Mouse (Mus musculus) midbrain, embryonic 14.5 days (tissue): ENCODE results near the gene Atp11b. TPM values are rescaled to one million over a fixed set of nuclear protein-coding genes. Genes with fewer than 3 reads are reported as not detected.

Experiments used
- ATAC-seq: fragments of 200-750 bp; cut with Nextera tagmentation; 2 replicates; pipeline ENCODE4 v1.8.0; 2017; ENCODE audit warnings: moderate number of reproducible peaks, moderate library complexity; ENCODE audit not compliant: low FRiP score, low TSS enrichment
- DNase-seq: peaks from one replicate; pipeline ENCODE4 v3.0.0-alpha.2; 2015
- H3K27ac ChIP-seq: fragments of 300-500 bp; sonication (generic); replicated peaks from 2 replicates; pipeline ENCODE4 v1.5.1; 2014; ENCODE audit warnings: mild to moderate bottlenecking, low read depth, low read length, moderate library complexity
- H3K27me3 ChIP-seq: fragments of 300-500 bp; sonication (generic); 2 replicates; pipeline ENCODE4 v1.6.1; 2014; ENCODE audit warnings: low read length, control low read depth, mixed read lengths; ENCODE audit not compliant: control insufficient read depth, insufficient read depth
- H3K36me3 ChIP-seq: fragments of 300-500 bp; sonication (generic); 2 replicates; pipeline ENCODE4 v1.6.1; 2014; ENCODE audit warnings: low read length, control low read depth; ENCODE audit not compliant: control insufficient read depth, insufficient read depth
- H3K4me1 ChIP-seq: fragments of 300-500 bp; sonication (generic); 2 replicates; pipeline ENCODE4 v1.6.1; 2014; ENCODE audit warnings: mild to moderate bottlenecking, antibody characterized with exemption, low read length, control low read depth; ENCODE audit not compliant: control insufficient read depth, insufficient read depth
- H3K4me2 ChIP-seq: fragments of 300-500 bp; sonication (generic); 2 replicates; pipeline ENCODE4 v1.6.1; 2014; ENCODE audit warnings: mild to moderate bottlenecking, low read length, moderate library complexity
- H3K4me3 ChIP-seq: fragments of 300-500 bp; sonication (generic); replicated peaks from 2 replicates; pipeline ENCODE4 v1.5.1; 2014; ENCODE audit warnings: low read depth, low read length
- H3K9ac ChIP-seq: fragments of 300-500 bp; sonication (generic); replicated peaks from 2 replicates; pipeline ENCODE4 v1.6.1; 2014; ENCODE audit warnings: mild to moderate bottlenecking, low read length, moderate library complexity
- H3K9me3 ChIP-seq: fragments of 300-500 bp; sonication (generic); 2 replicates; pipeline ENCODE4 v1.6.1; 2016; ENCODE audit warnings: low read length, control low read depth, mixed read lengths; ENCODE audit not compliant: control insufficient read depth
- WGBS: fragments of 180-500 bp; shearing (Covaris S2); extraction: QIAGEN DNeasy Blood & Tissue Kit; methylation state at CpG from one replicate; pipeline ENCODE4 v1.1.7; 2014; 5-methylcytosine and 5-hydroxymethylcytosine counted together
- polyA plus RNA-seq: library from polyadenylated mRNA; unstranded; fragments of >200 nt; fragmentation: Nextera tagmentation; extraction: Ambion mirVana; gene quantifications from 2 replicates; pipeline ENCODE4 v1.2.1, GENCODE M21; 2014

The Atp11b gene
- polyA plus RNA-seq, 1 experiment from 2014 or later, result 42.9 TPM

GRCm38 (mm10) chr3:35751724-35752123 is 2.2 kb upstream of the Atp11b start:
- Histone ChIP-seq H3K9ac (no peak overlapping the region), H3K27me3 (no peaks in the 10 kb centered on the region), H3K4me2 (no peak overlapping the region), H3K27ac (no peak overlapping the region), H3K36me3 (no peaks in the 10 kb centered on the region), H3K4me1 (peaks cover 9% of the 10 kb centered on the region), H3K9me3 (no peaks in the 10 kb centered on the region), H3K4me3 (no peak overlapping the region)
- DNase-seq, result no peak
- 75% methylated on average over 2 of the region's 2 CpGs for WGBS
- ATAC-seq, result no peak

- no peaks in the 10 kb centered on the region for H3K4me1 ChIP-seq
- ATAC-seq (no peak), DNase-seq (no peak)
- H3K4me2 ChIP-seq, result no peak overlapping the region
- H3K9me3 ChIP-seq, result no peaks in the 10 kb centered on the region
- WGBS, result 81% methylated on average over 4 of the region's 4 CpGs
- H3K9ac ChIP-seq, result no peak overlapping the region
- no peak overlapping the region for H3K4me3 ChIP-seq
- no peaks in the 10 kb centered on the region for H3K36me3 ChIP-seq
- no peak overlapping the region for H3K27ac ChIP-seq
- no peaks in the 10 kb centered on the region for H3K27me3 ChIP-seq
Observed at GRCm38 (mm10) chr3:35762735-35763134, 8.8 kb downstream of the Atp11b start.

- Histone ChIP-seq H3K27ac (no peak overlapping the region), H3K9ac (no peak overlapping the region), H3K36me3 (no peaks in the 10 kb centered on the region), H3K9me3 (no peaks in the 10 kb centered on the region), H3K4me2 (no peak overlapping the region), H3K4me3 (no peak overlapping the region), H3K27me3 (no peaks in the 10 kb centered on the region), H3K4me1 (no peaks in the 10 kb centered on the region)
- no peak for DNase-seq
- WGBS, result 86% methylated on average over 7 of the region's 7 CpGs
- no peak for ATAC-seq
Observed at GRCm38 (mm10) chr3:35764637-35765617, 11.0 kb downstream of the Atp11b start.

GRCm38 (mm10) chr3:35779748-35780147 is 25.8 kb downstream of the Atp11b start:
- Histone ChIP-seq H3K27ac (no peak overlapping the region), H3K4me2 (no peak overlapping the region), H3K4me1 (no peaks in the 10 kb centered on the region), H3K4me3 (no peak overlapping the region), H3K27me3 (no peaks in the 10 kb centered on the region), H3K9me3 (no peaks in the 10 kb centered on the region), H3K36me3 (no peaks in the 10 kb centered on the region), H3K9ac (no peak overlapping the region)
- ATAC-seq (no peak), DNase-seq (no peak)
- 91% methylated on average over 3 of the region's 3 CpGs for WGBS

GRCm38 (mm10) chr3:35802040-35802439 is 48.1 kb downstream of the Atp11b start:
- no peaks in the 10 kb centered on the region for H3K27me3 ChIP-seq
- DNase-seq (no peak), ATAC-seq (no peak)
- H3K9ac ChIP-seq, result no peak overlapping the region
- no peak overlapping the region for H3K4me3 ChIP-seq
- H3K4me1 ChIP-seq, result no peaks in the 10 kb centered on the region
- H3K36me3 ChIP-seq, result peaks cover 21% of the 10 kb centered on the region
- 92% methylated on average over 2 of the region's 2 CpGs for WGBS
- no peaks in the 10 kb centered on the region for H3K9me3 ChIP-seq
- H3K4me2 ChIP-seq, result no peak overlapping the region
- no peak overlapping the region for H3K27ac ChIP-seq

- 95% methylated on average over 3 of the region's 3 CpGs for whole genome bisulfite sequencing
- Histone ChIP-seq H3K4me3 (no peak overlapping the region), H3K27me3 (no peaks in the 10 kb centered on the region), H3K36me3 (peaks cover 17% of the 10 kb centered on the region; the same call in 1 of the 2 replicates), H3K27ac (no peak overlapping the region), H3K4me1 (no peaks in the 10 kb centered on the region), H3K4me2 (no peak overlapping the region), H3K9ac (no peak overlapping the region), H3K9me3 (no peaks in the 10 kb centered on the region)
- ATAC-seq, result no peak
- no peak for DNase-seq
Observed at GRCm38 (mm10) chr3:35819887-35820286, 66.0 kb downstream of the Atp11b start.

GRCm38 (mm10) chr3:35822036-35822435 is 68.1 kb downstream of the Atp11b start:
- Histone ChIP-seq H3K27ac (no peak overlapping the region), H3K4me2 (no peak overlapping the region), H3K9me3 (no peaks in the 10 kb centered on the region), H3K9ac (no peak overlapping the region), H3K4me1 (no peaks in the 10 kb centered on the region), H3K4me3 (no peak overlapping the region), H3K27me3 (no peaks in the 10 kb centered on the region), H3K36me3 (peaks cover 18% of the 10 kb centered on the region)
- ATAC-seq (no peak), DNase-seq (no peak)
- 91% methylated on average over 3 of the region's 3 CpGs for WGBS

GRCm38 (mm10) chr3:35849326-35849725 is 95.4 kb downstream of the Atp11b start:
- WGBS, result 94% methylated on average over 9 of the region's 9 CpGs
- H3K4me1 ChIP-seq, result no peaks in the 10 kb centered on the region
- no peak for ATAC-seq

GRCm38 (mm10) chr3:35883267-35883666 is 129.4 kb downstream of the Atp11b start:
- DNase-seq (no peak), ATAC-seq (no peak)
- no peaks in the 10 kb centered on the region for H3K27me3 ChIP-seq
- H3K4me1 ChIP-seq, result no peaks in the 10 kb centered on the region
- H3K4me2 ChIP-seq, result no peak overlapping the region
- H3K9me3 ChIP-seq, result no peaks in the 10 kb centered on the region
- H3K9ac ChIP-seq, result no peak overlapping the region
- no peaks in the 10 kb centered on the region for H3K36me3 ChIP-seq
- no peak overlapping the region for H3K27ac ChIP-seq
- H3K4me3 ChIP-seq, result no peak overlapping the region

More at GRCm38 (mm10) chr3:35849326-35849725, 95.4 kb downstream of the Atp11b start:
- Histone ChIP-seq H3K4me2 (no peak overlapping the region), H3K4me3 (no peak overlapping the region), H3K27ac (no peak overlapping the region), H3K36me3 (peaks cover 16% of the 10 kb centered on the region), H3K9ac (no peak overlapping the region), H3K9me3 (no peaks in the 10 kb centered on the region), H3K27me3 (no peaks in the 10 kb centered on the region)
- no peak for DNase-seq
